Mouse (Mus musculus) heart, embryonic 12.5 days (tissue): ENCODE measurements around the gene Ak5. TPM values are rescaled to one million over a fixed set of nuclear protein-coding genes. Genes with fewer than 3 reads are reported as not detected.
"Not testable (repeated sequence)": the region's sequence is repeated elsewhere in the genome, so short reads cannot be mapped to it uniquely, and the experiment has no call there.

Source experiments
- ATAC-seq: fragments of 200-750 bp; cut with Nextera tagmentation; 2 replicates; pipeline ENCODE4 v1.8.0; 2017; ENCODE audit warnings: moderate TSS enrichment, moderate library complexity; ENCODE audit not compliant: insufficient number of reproducible peaks, low FRiP score
- H3K27ac ChIP-seq: fragments of 300-500 bp; sonication (generic); 2 replicates; pipeline ENCODE4 v1.5.1; 2016; ENCODE audit warnings: mild to moderate bottlenecking, moderate library complexity; ENCODE audit not compliant: poor library complexity, severe bottlenecking
- H3K27me3 ChIP-seq: fragments of 300-500 bp; sonication (generic); replicated peaks from 2 replicates; pipeline ENCODE4 v1.6.1; 2016; ENCODE audit warnings: mild to moderate bottlenecking, moderate library complexity
- H3K36me3 ChIP-seq: fragments of 300-500 bp; sonication (generic); 2 replicates; pipeline ENCODE4 v1.6.1; 2016; ENCODE audit warnings: mild to moderate bottlenecking, moderate library complexity
- H3K4me1 ChIP-seq: fragments of 300-500 bp; sonication (generic); replicated peaks from 2 replicates; pipeline ENCODE4 v1.6.1; 2016; ENCODE audit warnings: mild to moderate bottlenecking
- H3K4me2 ChIP-seq: fragments of 300-500 bp; sonication (generic); 2 replicates; pipeline ENCODE4 v1.6.1; 2016; ENCODE audit warnings: mild to moderate bottlenecking, moderate library complexity
- H3K4me3 ChIP-seq: fragments of 300-500 bp; sonication (generic); 2 replicates; pipeline ENCODE4 v1.5.1; 2016; ENCODE audit warnings: mild to moderate bottlenecking
- H3K9ac ChIP-seq: fragments of 300-500 bp; sonication (generic); 2 replicates; pipeline ENCODE4 v1.6.1; 2016; ENCODE audit warnings: mild to moderate bottlenecking, moderate library complexity
- H3K9me3 ChIP-seq: fragments of 300-500 bp; sonication (generic); replicated peaks from 2 replicates; pipeline ENCODE4 v1.6.1; 2016; ENCODE audit warnings: mild to moderate bottlenecking, moderate library complexity
- WGBS: fragments of 180-500 bp; shearing (Covaris S2); methylation state at CpG from one replicate; pipeline ENCODE4 v1.1.7; 2016; 5-methylcytosine and 5-hydroxymethylcytosine counted together
- polyA plus RNA-seq: library from polyadenylated mRNA; unstranded; fragments of >200 nt; fragmentation: Nextera tagmentation; extraction: Ambion mirVana; gene quantifications from 2 replicates; pipeline ENCODE4 v1.2.1, GENCODE M21; 2016

Gene Ak5
- polyA plus RNA-seq, 1 experiment from 2014 or later = 1.6 TPM

GRCm38 (mm10) chr3:152462038-152462547 is 206.1 kb downstream of the Ak5 start:
- Histone ChIP-seq H3K27ac (0 out of 2 replicates have a peak overlapping the region, but pooled peaks have one; percentile 15), H3K9ac (no peak overlapping the region), H3K9me3 (no peaks in the 10 kb centered on the region), H3K27me3 (no peaks in the 10 kb centered on the region), H3K4me3 (no peak overlapping the region), H3K4me1 (peaks cover 47% of the 10 kb centered on the region), H3K36me3 (peaks cover 36% of the 10 kb centered on the region), H3K4me2 (no peak overlapping the region)
- 79% methylated on average over 10 of the region's 10 CpGs for WGBS
- ATAC-seq = no peak

- ATAC-seq = no peak
- Histone ChIP-seq H3K4me2 (no peak overlapping the region), H3K27ac (no peak overlapping the region), H3K9me3 (no peaks in the 10 kb centered on the region), H3K4me3 (no peak overlapping the region), H3K4me1 (peaks cover 35% of the 10 kb centered on the region), H3K36me3 (peaks cover 48% of the 10 kb centered on the region), H3K27me3 (no peaks in the 10 kb centered on the region), H3K9ac (no peak overlapping the region)
- WGBS = 56% methylated on average over 4 of the region's 4 CpGs
These were observed 207.4 kb downstream of the Ak5 start for GRCm38 (mm10) chr3:152460802-152461201.

- 87% methylated on average over 4 of the region's 4 CpGs for WGBS
These were observed 209.3 kb downstream of the Ak5 start for GRCm38 (mm10) chr3:152458875-152459274.

GRCm38 (mm10) chr3:152457308-152458035 is 210.7 kb downstream of the Ak5 start:
- H3K4me1 ChIP-seq = peaks cover 29% of the 10 kb centered on the region
- H3K4me2 ChIP-seq = no peak overlapping the region
- ATAC-seq = peak; percentile 75
- no peak overlapping the region for H3K4me3 ChIP-seq
- no peak overlapping the region for H3K9ac ChIP-seq
- peak overlapping the region; percentile 58 for H3K27ac ChIP-seq
- H3K27me3 ChIP-seq = no peaks in the 10 kb centered on the region
- no peaks in the 10 kb centered on the region for H3K9me3 ChIP-seq
- WGBS = 49% methylated on average over 2 of the region's 2 CpGs
- H3K36me3 ChIP-seq = peaks cover 63% of the 10 kb centered on the region

More at GRCm38 (mm10) chr3:152458875-152459274, 209.3 kb downstream of the Ak5 start:
- H3K4me2 ChIP-seq, ATAC-seq, H3K4me3 ChIP-seq, H3K27me3 ChIP-seq, H3K9me3 ChIP-seq, H3K27ac ChIP-seq, H3K9ac ChIP-seq: not testable (repeated sequence)
- peaks cover 29% of the 10 kb centered on the region for H3K4me1 ChIP-seq
- H3K36me3 ChIP-seq = peaks cover 59% of the 10 kb centered on the region

GRCm38 (mm10) chr3:152453163-152453562 is 215.0 kb downstream of the Ak5 start:
- no peak overlapping the region for H3K4me2 ChIP-seq
- peaks cover 70% of the 10 kb centered on the region for H3K36me3 ChIP-seq
- no peaks in the 10 kb centered on the region for H3K27me3 ChIP-seq
- H3K27ac ChIP-seq = no peak overlapping the region
- no peaks in the 10 kb centered on the region for H3K9me3 ChIP-seq
- WGBS = 91% methylated on average over 3 of the region's 4 CpGs
- no peak overlapping the region for H3K4me3 ChIP-seq
- no peak overlapping the region for H3K9ac ChIP-seq
- no peak for ATAC-seq
- peaks cover 8% of the 10 kb centered on the region; the same call in 1 of the 2 replicates for H3K4me1 ChIP-seq

- Histone ChIP-seq H3K4me2 (no peak overlapping the region), H3K9me3 (no peaks in the 10 kb centered on the region), H3K27me3 (no peaks in the 10 kb centered on the region), H3K4me1 (0 out of 2 replicates have a peak, but pooled peaks cover 3% of the 10 kb centered on the region), H3K4me3 (no peak overlapping the region), H3K27ac (no peak overlapping the region), H3K9ac (no peak overlapping the region), H3K36me3 (peaks cover 29% of the 10 kb centered on the region)
- 79% methylated on average over 1 of the region's 1 CpGs for WGBS
- ATAC-seq = no peak
These were observed 221.2 kb downstream of the Ak5 start for GRCm38 (mm10) chr3:152446966-152447365.

GRCm38 (mm10) chr3:152444114-152444513 is 224.0 kb downstream of the Ak5 start:
- Histone ChIP-seq H3K27ac (no peak overlapping the region), H3K4me1 (0 out of 2 replicates have a peak, but pooled peaks cover 3% of the 10 kb centered on the region), H3K36me3 (peaks cover 9% of the 10 kb centered on the region; the same call in 1 of the 2 replicates), H3K27me3 (no peaks in the 10 kb centered on the region), H3K4me2 (no peak overlapping the region), H3K9ac (no peak overlapping the region), H3K4me3 (no peak overlapping the region), H3K9me3 (no peaks in the 10 kb centered on the region)
- WGBS = 83% methylated on average over 3 of the region's 3 CpGs
- ATAC-seq = no peak

- WGBS = 89% methylated on average over 4 of the region's 4 CpGs
- Histone ChIP-seq H3K4me2 (no peak overlapping the region), H3K9me3 (no peaks in the 10 kb centered on the region), H3K36me3 (no peaks in the 10 kb centered on the region; the same call in 1 of the 2 replicates), H3K27ac (no peak overlapping the region), H3K9ac (no peak overlapping the region), H3K4me3 (no peak overlapping the region), H3K4me1 (0 out of 2 replicates have a peak, but pooled peaks cover 3% of the 10 kb centered on the region), H3K27me3 (no peaks in the 10 kb centered on the region)
- no peak for ATAC-seq
These were observed 225.4 kb downstream of the Ak5 start for GRCm38 (mm10) chr3:152442795-152443194.

GRCm38 (mm10) chr3:152438068-152438467 is 230.1 kb downstream of the Ak5 start:
- 94% methylated on average over 7 of the region's 7 CpGs for WGBS
- no peak for ATAC-seq
- Histone ChIP-seq H3K4me2 (no peak overlapping the region), H3K36me3 (peaks cover 12% of the 10 kb centered on the region), H3K4me1 (no peaks in the 10 kb centered on the region), H3K9ac (no peak overlapping the region), H3K4me3 (no peak overlapping the region), H3K9me3 (no peaks in the 10 kb centered on the region), H3K27ac (no peak overlapping the region), H3K27me3 (no peaks in the 10 kb centered on the region)

GRCm38 (mm10) chr3:152435590-152435989 is 232.6 kb downstream of the Ak5 start:
- H3K9me3 ChIP-seq = no peaks in the 10 kb centered on the region
- H3K36me3 ChIP-seq = peaks cover 17% of the 10 kb centered on the region
- H3K4me2 ChIP-seq = no peak overlapping the region
- H3K4me3 ChIP-seq = no peak overlapping the region
- H3K9ac ChIP-seq = no peak overlapping the region
- 0 out of 2 replicates have a peak, but pooled peaks cover 3% of the 10 kb centered on the region for H3K4me1 ChIP-seq
- no peaks in the 10 kb centered on the region for H3K27me3 ChIP-seq
- ATAC-seq = no peak
- no peak overlapping the region for H3K27ac ChIP-seq

- no peak for ATAC-seq
- WGBS = 95% methylated on average over 7 of the region's 7 CpGs
These were observed 235.5 kb downstream of the Ak5 start for GRCm38 (mm10) chr3:152432677-152433076.

More at GRCm38 (mm10) chr3:152432677-152433076, 235.5 kb downstream of the Ak5 start:
- Histone ChIP-seq H3K9me3 (no peaks in the 10 kb centered on the region), H3K4me2 (no peak overlapping the region), H3K27ac (no peak overlapping the region), H3K9ac (no peak overlapping the region), H3K27me3 (no peaks in the 10 kb centered on the region), H3K36me3 (peaks cover 30% of the 10 kb centered on the region), H3K4me1 (0 out of 2 replicates have a peak, but pooled peaks cover 3% of the 10 kb centered on the region), H3K4me3 (no peak overlapping the region)
